Mouse (Mus musculus): ENCODE results near the gene Larp1. TPM values are rescaled to one million over a fixed set of nuclear protein-coding genes. Genes with fewer than 3 reads are reported as not detected.
"Not testable (repeated sequence)": the region's sequence is repeated elsewhere in the genome, so short reads cannot be mapped to it uniquely, and the experiment has no call there.

The Larp1 gene
- total and polyA plus RNA-seq, 3 experiments, result 39.8 to 137 (median 75.1) TPM

GRCm38 (mm10) chr11:58028981-58029380 is 20.1 kb downstream of the Larp1 start:
- DNase-seq, result no peak

GRCm38 (mm10) chr11:58029869-58030268 is 21.0 kb downstream of the Larp1 start:
- DNase-seq, result no peak

- DNase-seq, result no peak
Measured at GRCm38 (mm10) chr11:58031176-58031575, 22.3 kb downstream of the Larp1 start.

- DNase-seq, result no peak
Measured at GRCm38 (mm10) chr11:58033635-58034034, 24.8 kb downstream of the Larp1 start.

GRCm38 (mm10) chr11:58039027-58039426 is 30.2 kb downstream of the Larp1 start:
- DNase-seq, result peak; percentile 38

GRCm38 (mm10) chr11:58042861-58043431 is 34.1 kb downstream of the Larp1 start:
- DNase-seq, result peak; percentile 44

GRCm38 (mm10) chr11:58046438-58046837 is 37.6 kb downstream of the Larp1 start:
- no peak for DNase-seq

GRCm38 (mm10) chr11:58057455-58057854 is 48.6 kb downstream of the Larp1 start:
- peak; percentile 62 for DNase-seq

GRCm38 (mm10) chr11:58059752-58060151 is 50.9 kb downstream of the Larp1 start:
- peak; percentile 83 for DNase-seq

- DNase-seq, result not testable (repeated sequence)
Measured at GRCm38 (mm10) chr11:58061218-58061617, 52.4 kb downstream of the Larp1 start.

GRCm38 (mm10) chr11:58062586-58062985 is 53.7 kb downstream of the Larp1 start:
- DNase-seq, result no peak

- no peak for DNase-seq
Measured at GRCm38 (mm10) chr11:58065025-58065424, 56.2 kb downstream of the Larp1 start.

- DNase-seq, result peak; percentile 50
Measured at GRCm38 (mm10) chr11:58072978-58073377, 64.1 kb downstream of the Larp1 start.

- no peak for DNase-seq
Measured at GRCm38 (mm10) chr11:58077270-58077669, 68.4 kb downstream of the Larp1 start.

GRCm38 (mm10) chr11:58081716-58082115 is 72.9 kb downstream of the Larp1 start:
- DNase-seq, result no peak

GRCm38 (mm10) chr11:58092541-58092940 is 83.7 kb downstream of the Larp1 start:
- peak; percentile 11 for DNase-seq

GRCm38 (mm10) chr11:58093021-58093528 is 84.2 kb downstream of the Larp1 start, which contains the start of gene Gm12248:
Gm12248 (minus strand) TSS chr11:58093134.
- peak; percentile 67 for DNase-seq

GRCm38 (mm10) chr11:58094766-58095165 is 85.9 kb downstream of the Larp1 start:
- no peak for DNase-seq

GRCm38 (mm10) chr11:58095561-58095960 is 86.7 kb downstream of the Larp1 start:
- DNase-seq, result peak; percentile 15

GRCm38 (mm10) chr11:58096160-58096559 is 87.3 kb downstream of the Larp1 start:
- no peak for DNase-seq

- DNase-seq, result no peak
Measured at GRCm38 (mm10) chr11:58096821-58097620, 88.2 kb downstream of the Larp1 start.

GRCm38 (mm10) chr11:58097621-58098365 is 88.9 kb downstream of the Larp1 start:
- peak; percentile 51 for DNase-seq

GRCm38 (mm10) chr11:58098366-58098720 is 89.5 kb downstream of the Larp1 start:
- not testable (repeated sequence) for DNase-seq

Data from adrenal gland, adult 2 months (tissue).